Mouse (Mus musculus): ENCODE measurements around the gene Cdc25b.

DNA sequence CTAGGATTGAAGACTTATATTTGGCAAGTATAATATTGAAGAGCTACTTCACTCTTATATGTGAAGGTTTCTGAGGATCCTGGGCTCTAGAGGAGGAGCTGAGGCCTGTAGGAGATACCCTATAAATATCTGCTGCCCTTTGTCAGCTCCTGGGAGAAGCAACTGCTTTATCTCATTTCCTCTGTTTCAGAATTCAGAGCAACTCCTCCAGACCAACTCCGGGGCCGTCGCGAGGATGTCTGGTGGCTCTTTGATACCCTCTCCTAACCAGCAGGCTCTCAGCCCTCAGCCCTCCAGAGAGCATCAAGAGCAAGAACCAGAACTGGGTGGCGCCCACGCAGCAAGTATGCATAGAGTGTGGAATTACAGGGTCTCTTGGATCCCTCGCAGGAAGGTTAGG lies 56.2 kb downstream of the Cdc25b start:
- TF ChIP-seq CTCF (conservative IDR thresholded peaks at IDR 0.05; ENCODE audit: insufficient read depth, insufficient read length, low read depth, low read length): no peak
- no peak for TF ChIP-seq POLR2A (IDR thresholded peaks at IDR 0.05; ENCODE audit: low read depth, low read length)

Data from kidney, adult 2 months (tissue).